Mouse (Mus musculus) lung, postnatal 0 days (tissue): ENCODE measurements around the gene Mok.

Experiments
- CTCF ChIP-seq: IDR thresholded peaks from 2 replicates; pipeline ENCODE4 v1.5.1; 2016; ENCODE audit warnings: antibody characterized with exemption, mild to moderate bottlenecking
- EP300 ChIP-seq: IDR thresholded peaks from 2 replicates; pipeline ENCODE4 v1.6.1; 2016; ENCODE audit warnings: antibody characterized with exemption, mild to moderate bottlenecking, control low read depth

- TF ChIP-seq CTCF (no peak), EP300 (no peak)
These were observed 47.4 kb upstream of the Mok start for GRCm38 (mm10) chr12:110888106-110888505.
